Mouse (Mus musculus): ENCODE measurements around the gene Cecr2.

DNA sequence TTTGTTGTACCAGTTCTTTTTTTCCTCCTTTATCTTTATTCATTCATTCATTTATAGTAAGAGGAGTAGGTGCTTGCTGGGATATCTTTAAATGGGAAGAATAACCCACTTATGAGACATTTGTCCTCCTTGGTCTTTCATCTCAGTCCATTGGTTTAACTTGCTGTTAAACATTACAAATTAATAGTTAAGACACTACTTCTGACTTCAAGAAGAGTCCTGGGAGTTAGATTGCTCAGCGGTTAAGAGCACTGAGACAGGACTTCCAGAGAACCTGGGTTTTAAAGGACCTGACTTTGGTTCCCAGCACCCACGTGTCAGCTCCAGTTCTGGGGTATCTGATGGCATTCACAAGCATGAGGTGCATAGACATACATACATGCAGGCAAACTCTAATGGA is 80.2 kb downstream of the Cecr2 start:
- TF ChIP-seq POLR2A (IDR thresholded peaks at IDR 0.05; ENCODE audit: borderline replicate concordance, control insufficient read depth, low read depth, low read length) (no peak), CTCF (IDR thresholded peaks at IDR 0.05; ENCODE audit: control insufficient read depth, insufficient read depth, low read length) (no peak)
